Mouse (Mus musculus): ENCODE results near the gene Bpnt1. TPM values are rescaled to one million over a fixed set of nuclear protein-coding genes. Genes with fewer than 3 reads are reported as not detected.
"Not testable (repeated sequence)": the region's sequence is repeated elsewhere in the genome, so short reads cannot be mapped to it uniquely, and the experiment has no call there.

Gene Bpnt1
- polyA plus RNA-seq, 1 experiment from 2014 or later = 43.2 TPM

DNA sequence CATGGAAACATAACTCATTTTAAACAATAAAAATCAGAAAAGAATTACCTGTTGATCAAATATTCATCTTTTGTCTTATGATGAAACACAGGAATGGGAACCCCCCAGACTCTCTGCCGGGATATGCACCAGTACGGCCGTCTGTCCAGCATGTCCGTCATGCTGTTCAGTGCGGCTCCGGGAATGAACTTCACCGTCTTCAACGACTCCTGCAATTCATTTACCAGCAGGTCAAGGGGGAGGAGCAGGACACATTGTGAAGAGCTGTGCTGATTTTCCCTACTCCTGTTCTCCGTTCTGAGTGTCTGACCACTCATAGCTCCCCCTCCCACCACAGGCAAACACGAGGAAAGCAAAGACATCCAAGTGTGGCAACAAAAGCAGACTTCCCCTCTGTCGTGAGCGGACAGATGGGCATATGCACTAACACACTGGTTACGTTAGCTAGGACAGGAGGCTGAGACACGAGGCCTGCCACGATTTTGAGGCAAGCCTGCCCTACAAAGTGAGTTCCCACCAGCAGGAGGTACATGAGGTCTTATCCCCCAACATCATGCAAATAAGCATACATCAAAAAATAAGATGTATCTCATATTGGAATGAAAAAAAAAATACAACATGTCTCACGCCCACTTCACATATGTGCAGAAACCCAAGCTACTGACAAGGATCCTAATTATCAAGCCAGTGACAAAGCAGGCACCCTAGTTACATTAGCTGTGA is 15.9 kb upstream of the Bpnt1 start:
- Histone ChIP-seq H3K27ac (ENCODE audit: low read length) (no peak overlapping the region), H3K4me3 (replicated peaks; ENCODE audit: low read length) (no peak overlapping the region), H3K27me3 (replicated peaks; ENCODE audit: control insufficient read depth, insufficient read depth, low read length) (no peaks in the 10 kb centered on the region), H3K4me1 (replicated peaks; ENCODE audit: control insufficient read depth, insufficient read depth, low read length) (no peaks in the 10 kb centered on the region), H3K36me3 (ENCODE audit: control insufficient read depth, insufficient read depth) (peaks cover 25% of the 10 kb centered on the region), H3K9me3 (ENCODE audit: control insufficient read depth, low read length) (no peaks in the 10 kb centered on the region), H3K9ac (replicated peaks; ENCODE audit: low read depth, low read length) (no peak overlapping the region), H3K4me2 (ENCODE audit: low read length) (no peak overlapping the region)
- ATAC-seq = no peak
- WGBS = 81% methylated on average over 16 of the region's 16 CpGs

DNA sequence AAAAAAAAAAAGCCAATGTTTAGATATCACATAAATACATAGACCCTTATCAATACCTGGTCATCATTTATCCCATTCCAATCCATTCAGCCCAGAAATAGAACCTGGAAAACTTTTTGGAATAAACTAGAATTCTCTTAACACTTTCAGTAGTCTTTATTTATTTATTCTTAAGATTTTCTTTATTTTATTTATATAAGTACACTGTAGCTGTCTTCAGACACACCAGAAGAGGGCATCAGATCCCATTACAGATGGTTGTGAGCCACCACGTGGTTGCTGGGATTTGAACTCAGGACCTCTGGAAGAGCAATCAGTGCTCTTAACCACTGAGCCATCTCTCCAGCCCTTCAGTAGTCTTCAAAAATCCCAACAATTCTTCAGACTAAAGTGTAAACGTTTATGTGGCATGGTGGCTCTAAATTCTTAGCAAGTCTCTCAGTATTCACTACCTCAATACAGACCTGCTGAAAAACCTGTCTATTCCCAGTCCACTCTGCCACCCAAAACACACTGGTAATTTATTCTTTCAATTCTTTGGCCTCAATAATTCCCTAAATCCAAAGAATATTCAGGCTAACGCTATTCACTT is 4.1 kb upstream of the Bpnt1 start:
- Histone ChIP-seq H3K4me2 (ENCODE audit: low read length) (peak overlapping the region; percentile 74; the same call in 1 of the 2 replicates), H3K4me1 (replicated peaks; ENCODE audit: control insufficient read depth, insufficient read depth, low read length) (peaks cover 14% of the 10 kb centered on the region)
- WGBS = 66% methylated on average over 3 of the region's 3 CpGs
- not testable (repeated sequence) for H3K4me3 ChIP-seq (replicated peaks; ENCODE audit: low read length); H3K27ac ChIP-seq (ENCODE audit: low read length); ATAC-seq; H3K27me3 ChIP-seq (replicated peaks; ENCODE audit: control insufficient read depth, insufficient read depth, low read length); H3K9me3 ChIP-seq (ENCODE audit: control insufficient read depth, low read length); H3K36me3 ChIP-seq (ENCODE audit: control insufficient read depth, insufficient read depth); H3K9ac ChIP-seq (replicated peaks; ENCODE audit: low read depth, low read length)

DNA sequence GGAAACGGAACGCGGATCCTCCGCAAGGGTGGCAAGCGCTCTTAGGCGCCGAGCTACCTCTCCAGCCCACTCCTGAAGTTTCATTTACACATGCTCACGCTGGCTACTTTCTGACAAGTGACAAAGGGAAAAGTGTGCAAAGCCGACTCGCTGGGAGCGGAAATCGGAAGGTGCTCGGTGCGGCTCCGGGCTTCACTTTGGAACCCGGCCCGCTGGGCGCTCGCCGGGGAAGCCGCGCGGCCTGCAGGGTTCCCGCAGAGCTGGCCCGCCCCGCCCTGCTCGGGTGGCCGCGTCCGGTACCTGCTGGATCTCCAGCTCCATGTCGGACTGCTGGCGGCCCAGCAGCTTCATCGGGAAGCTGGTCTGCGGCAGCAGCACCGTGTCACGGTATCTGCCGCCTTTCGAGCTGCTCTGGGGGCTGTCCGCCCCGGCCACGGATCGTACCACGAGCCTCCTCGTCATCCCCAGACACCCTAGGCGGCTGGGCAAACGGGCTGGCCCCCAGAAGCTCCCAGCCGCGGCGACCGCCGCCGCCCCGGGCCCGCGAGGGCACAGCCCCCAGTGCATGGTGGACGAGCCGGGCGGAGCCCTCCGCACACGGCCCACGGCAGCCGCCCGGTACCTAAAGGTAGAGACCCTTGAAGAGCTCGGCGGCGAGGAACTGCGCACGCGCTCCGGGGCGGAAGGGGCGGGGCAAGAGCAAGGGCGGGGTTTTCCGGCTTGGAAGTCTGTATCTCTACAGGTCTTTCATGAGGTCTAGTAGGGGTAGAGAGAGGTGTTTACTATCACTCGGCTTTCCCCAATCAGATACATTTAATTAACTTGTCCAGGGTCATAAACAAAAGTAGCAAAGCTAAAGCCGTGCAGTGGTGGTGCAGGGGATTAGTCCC is 3.0 kb upstream of the Bpnt1 start, which contains the start of gene Iars2:
Iars2 (minus strand) TSS at position 676 of the 890 bp plus-strand sequence.
- ATAC-seq = peak; percentile 92
- H3K4me1 ChIP-seq (replicated peaks; ENCODE audit: control insufficient read depth, insufficient read depth, low read length) = peaks cover 21% of the 10 kb centered on the region
- H3K9me3 ChIP-seq (ENCODE audit: control insufficient read depth, low read length) = no peaks in the 10 kb centered on the region
- H3K4me3 ChIP-seq (replicated peaks; ENCODE audit: low read length) = peak within 1 kb of the TSS; percentile 89
- peak within 1 kb of the TSS; percentile 74 for H3K4me2 ChIP-seq (ENCODE audit: low read length)
- H3K27ac ChIP-seq (ENCODE audit: low read length) = peak within 1 kb of the TSS; percentile 93
- H3K9ac ChIP-seq (replicated peaks; ENCODE audit: low read depth, low read length) = peak within 1 kb of the TSS; percentile 92
- peaks cover 8% of the 10 kb centered on the region for H3K36me3 ChIP-seq (ENCODE audit: control insufficient read depth, insufficient read depth)
- WGBS = under 1% methylated on average over 76 of the region's 76 CpGs
- H3K27me3 ChIP-seq (replicated peaks; ENCODE audit: control insufficient read depth, insufficient read depth, low read length) = no peaks in the 10 kb centered on the region

DNA sequence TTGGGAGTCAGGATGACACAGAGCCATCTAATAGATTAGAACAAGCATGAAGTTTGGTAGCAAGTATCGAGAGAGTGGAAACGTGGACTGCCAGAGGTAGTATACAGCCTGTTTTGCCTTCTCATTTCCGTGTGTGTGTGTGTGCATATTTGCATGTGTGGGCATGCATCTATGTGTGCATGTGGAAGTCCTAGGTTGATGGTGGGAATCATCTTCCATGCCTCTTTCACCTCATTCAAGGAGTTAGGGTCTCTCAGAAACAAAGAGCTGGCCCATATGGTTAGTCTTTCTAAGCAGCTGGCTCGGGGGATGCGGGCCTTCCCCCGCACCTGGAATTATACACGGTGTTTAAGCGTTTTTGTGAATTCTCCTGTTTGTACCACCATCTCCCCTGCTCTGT is 2.1 kb upstream of the Bpnt1 start:
- peaks cover 24% of the 10 kb centered on the region for H3K4me1 ChIP-seq (replicated peaks; ENCODE audit: control insufficient read depth, insufficient read depth, low read length)
- no peak overlapping the region for H3K27ac ChIP-seq (ENCODE audit: low read length)
- no peaks in the 10 kb centered on the region for H3K27me3 ChIP-seq (replicated peaks; ENCODE audit: control insufficient read depth, insufficient read depth, low read length)
- ATAC-seq = no peak
- H3K4me2 ChIP-seq (ENCODE audit: low read length) = peak overlapping the region; percentile 74
- 91% methylated on average over 8 of the region's 8 CpGs for WGBS
- H3K36me3 ChIP-seq (ENCODE audit: control insufficient read depth, insufficient read depth) = peaks cover 5% of the 10 kb centered on the region
- H3K9me3 ChIP-seq (ENCODE audit: control insufficient read depth, low read length) = no peaks in the 10 kb centered on the region
- no peak overlapping the region for H3K9ac ChIP-seq (replicated peaks; ENCODE audit: low read depth, low read length)
- H3K4me3 ChIP-seq (replicated peaks; ENCODE audit: low read length) = no peak overlapping the region; the same call in 1 of the 2 replicates

DNA sequence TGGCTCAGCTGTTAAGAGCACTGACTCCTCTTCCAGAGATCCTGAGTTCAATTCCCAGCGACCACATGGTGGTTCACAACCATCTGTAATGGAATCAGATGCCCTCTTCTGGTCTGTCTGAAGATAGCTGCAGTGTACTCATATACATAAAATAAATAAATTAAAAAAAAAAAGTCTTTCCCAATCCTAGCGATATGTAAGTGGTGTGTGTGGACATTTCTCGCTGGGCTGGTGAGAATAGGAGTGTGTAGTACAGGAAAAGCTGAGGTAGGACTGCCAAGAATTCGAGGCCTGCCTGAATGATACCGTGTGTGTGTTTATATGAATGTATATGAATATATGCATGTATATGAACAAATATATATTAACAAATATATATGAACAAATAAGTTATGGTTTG is 585 bp upstream of the Bpnt1 start:
- Histone ChIP-seq H3K4me2 (ENCODE audit: low read length) (0 out of 2 replicates have a peak overlapping the region, but pooled peaks have one; percentile 25), H3K4me1 (replicated peaks; ENCODE audit: control insufficient read depth, insufficient read depth, low read length) (peaks cover 26% of the 10 kb centered on the region), H3K36me3 (ENCODE audit: control insufficient read depth, insufficient read depth) (no peaks in the 10 kb centered on the region), H3K27me3 (replicated peaks; ENCODE audit: control insufficient read depth, insufficient read depth, low read length) (no peaks in the 10 kb centered on the region), H3K27ac (ENCODE audit: low read length) (no peak overlapping the region), H3K4me3 (replicated peaks; ENCODE audit: low read length) (no peak overlapping the region), H3K9me3 (ENCODE audit: control insufficient read depth, low read length) (no peaks in the 10 kb centered on the region), H3K9ac (replicated peaks; ENCODE audit: low read depth, low read length) (no peak overlapping the region)
- 47% methylated on average over 5 of the region's 5 CpGs for WGBS
- no peak for ATAC-seq

DNA sequence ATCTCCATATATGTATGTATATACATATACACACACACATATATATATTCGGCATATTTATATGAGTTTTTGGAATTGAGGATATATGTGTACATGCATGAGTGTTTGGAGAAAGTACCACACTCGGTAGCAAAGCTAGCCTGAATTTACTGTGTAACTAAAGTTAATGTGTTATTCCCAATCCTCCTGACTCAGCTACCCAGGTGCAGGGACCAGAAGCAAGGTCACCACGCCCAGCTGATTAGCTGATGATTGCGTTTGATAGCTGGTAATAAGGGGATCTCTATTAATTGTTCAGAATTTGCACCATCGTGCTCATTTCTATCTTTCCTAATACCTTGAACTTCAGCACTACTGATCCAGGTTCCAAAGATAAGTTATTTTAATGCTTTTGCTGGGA is 1.7 kb downstream of the Bpnt1 start:
- no peaks in the 10 kb centered on the region for H3K27me3 ChIP-seq (replicated peaks; ENCODE audit: control insufficient read depth, insufficient read depth, low read length)
- no peak for ATAC-seq
- no peak overlapping the region for H3K9ac ChIP-seq (replicated peaks; ENCODE audit: low read depth, low read length)
- H3K4me3 ChIP-seq (replicated peaks; ENCODE audit: low read length) = no peak overlapping the region
- H3K4me2 ChIP-seq (ENCODE audit: low read length) = no peak overlapping the region
- peaks cover 21% of the 10 kb centered on the region for H3K4me1 ChIP-seq (replicated peaks; ENCODE audit: control insufficient read depth, insufficient read depth, low read length)
- H3K9me3 ChIP-seq (ENCODE audit: control insufficient read depth, low read length) = no peaks in the 10 kb centered on the region
- WGBS = 93% methylated on average over 5 of the region's 5 CpGs
- H3K27ac ChIP-seq (ENCODE audit: low read length) = no peak overlapping the region
- peaks cover 3% of the 10 kb centered on the region; the same call in 1 of the 2 replicates for H3K36me3 ChIP-seq (ENCODE audit: control insufficient read depth, insufficient read depth)

DNA sequence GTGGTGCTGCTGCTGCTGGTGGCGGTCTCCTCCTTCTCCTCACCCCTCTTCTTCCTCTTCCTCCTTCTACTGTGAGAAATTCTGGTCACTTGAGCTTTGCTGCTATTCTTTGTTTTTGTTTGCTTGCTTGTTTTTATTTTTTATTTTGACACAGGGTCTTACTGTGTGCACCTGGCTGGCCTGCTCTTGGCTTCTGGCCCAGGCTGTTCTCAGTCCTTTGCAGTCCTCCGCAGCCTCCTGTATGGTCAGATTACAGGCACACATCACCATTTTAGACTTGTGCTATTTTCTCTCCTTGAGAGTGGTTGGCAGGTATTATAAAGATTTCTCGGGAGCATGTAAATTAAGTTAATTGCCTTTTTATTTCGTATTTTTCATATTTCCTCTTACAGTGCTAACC is 2.2 kb downstream of the Bpnt1 start:
- H3K9ac ChIP-seq (replicated peaks; ENCODE audit: low read depth, low read length) = no peak overlapping the region
- 72% methylated on average over 4 of the region's 4 CpGs for WGBS
- no peak overlapping the region for H3K4me2 ChIP-seq (ENCODE audit: low read length)
- H3K27ac ChIP-seq (ENCODE audit: low read length) = no peak overlapping the region
- no peak overlapping the region for H3K4me3 ChIP-seq (replicated peaks; ENCODE audit: low read length)
- no peak for ATAC-seq
- peaks cover 21% of the 10 kb centered on the region for H3K4me1 ChIP-seq (replicated peaks; ENCODE audit: control insufficient read depth, insufficient read depth, low read length)
- H3K36me3 ChIP-seq (ENCODE audit: control insufficient read depth, insufficient read depth) = peaks cover 3% of the 10 kb centered on the region; the same call in 1 of the 2 replicates
- H3K9me3 ChIP-seq (ENCODE audit: control insufficient read depth, low read length) = no peaks in the 10 kb centered on the region
- no peaks in the 10 kb centered on the region for H3K27me3 ChIP-seq (replicated peaks; ENCODE audit: control insufficient read depth, insufficient read depth, low read length)

DNA sequence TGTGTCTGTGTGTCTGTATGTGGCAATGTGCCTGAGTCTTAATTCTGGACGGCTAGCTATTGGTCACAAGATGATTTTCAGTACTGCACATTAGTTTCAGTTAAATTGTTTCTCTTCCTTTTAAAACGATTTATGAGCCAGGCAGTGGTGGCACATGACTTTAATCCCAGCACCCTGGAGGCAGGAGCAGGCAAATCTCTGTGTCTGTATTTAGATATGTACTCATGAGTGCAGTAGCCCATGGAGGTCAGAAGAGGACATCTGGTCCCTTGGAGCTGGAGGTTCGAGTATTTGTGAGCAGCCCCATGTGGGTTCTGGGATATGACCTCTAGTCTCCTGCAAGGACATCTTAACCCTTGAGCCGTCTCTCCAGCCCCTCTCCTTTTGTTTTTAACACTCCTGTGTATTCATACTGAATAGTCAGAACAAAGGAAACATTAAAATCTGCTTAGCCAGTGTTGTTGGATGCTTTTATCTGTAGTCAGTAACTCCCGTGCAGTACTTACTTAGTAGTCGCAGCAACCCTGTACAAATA is 3.3 kb downstream of the Bpnt1 start:
- WGBS = 66% methylated on average over 6 of the region's 6 CpGs
- H3K4me2 ChIP-seq (ENCODE audit: low read length) = no peak overlapping the region

DNA sequence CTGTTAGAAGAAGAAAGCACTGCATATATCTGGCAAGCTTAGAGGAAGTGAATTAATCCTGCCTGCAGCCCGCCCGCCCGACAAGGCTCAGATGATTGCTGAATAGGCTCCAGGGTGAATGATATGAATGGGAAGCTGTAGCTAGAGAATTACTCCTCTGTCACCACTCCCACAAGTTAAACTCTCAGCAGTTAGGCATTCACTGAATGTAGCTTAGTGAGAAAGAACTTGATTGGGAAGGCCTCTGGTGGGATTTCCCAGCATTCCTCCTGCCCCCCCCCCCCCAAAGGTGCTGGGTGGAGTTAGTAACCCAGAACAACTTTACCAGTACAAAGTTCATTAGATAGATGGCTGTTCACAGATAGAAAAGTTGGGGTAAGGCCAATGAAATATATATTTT is 4.6 kb downstream of the Bpnt1 start:
- Histone ChIP-seq H3K4me3 (replicated peaks; ENCODE audit: low read length) (no peak overlapping the region), H3K27me3 (replicated peaks; ENCODE audit: control insufficient read depth, insufficient read depth, low read length) (no peaks in the 10 kb centered on the region), H3K27ac (ENCODE audit: low read length) (no peak overlapping the region), H3K9me3 (ENCODE audit: control insufficient read depth, low read length) (no peaks in the 10 kb centered on the region), H3K4me2 (ENCODE audit: low read length) (no peak overlapping the region), H3K36me3 (ENCODE audit: control insufficient read depth, insufficient read depth) (peaks cover 9% of the 10 kb centered on the region), H3K4me1 (replicated peaks; ENCODE audit: control insufficient read depth, insufficient read depth, low read length) (peaks cover 16% of the 10 kb centered on the region), H3K9ac (replicated peaks; ENCODE audit: low read depth, low read length) (no peak overlapping the region)
- no peak for ATAC-seq
- WGBS = 14% methylated on average over 3 of the region's 3 CpGs

More for the DNA sequence above, 3.3 kb downstream of the Bpnt1 start:
- no peak overlapping the region for H3K9ac ChIP-seq (replicated peaks; ENCODE audit: low read depth, low read length)
- H3K27ac ChIP-seq (ENCODE audit: low read length) = no peak overlapping the region
- peaks cover 16% of the 10 kb centered on the region for H3K4me1 ChIP-seq (replicated peaks; ENCODE audit: control insufficient read depth, insufficient read depth, low read length)
- H3K9me3 ChIP-seq (ENCODE audit: control insufficient read depth, low read length) = no peaks in the 10 kb centered on the region
- no peak for ATAC-seq
- H3K36me3 ChIP-seq (ENCODE audit: control insufficient read depth, insufficient read depth) = peaks cover 6% of the 10 kb centered on the region
- no peak overlapping the region for H3K4me3 ChIP-seq (replicated peaks; ENCODE audit: low read length)
- no peaks in the 10 kb centered on the region for H3K27me3 ChIP-seq (replicated peaks; ENCODE audit: control insufficient read depth, insufficient read depth, low read length)

All from forebrain, embryonic 16.5 days (tissue).